Mouse (Mus musculus) CH12.LX (cell line): ENCODE data around the gene Mrrf. TPM values are rescaled to one million over a fixed set of nuclear protein-coding genes. Genes with fewer than 3 reads are reported as not detected.

Experiments used
- DNase-seq: peaks from one replicate; pipeline ENCODE4 v3.0.0-alpha.2; 2013; ENCODE audit errors: extremely low read depth
- H3K27ac ChIP-seq: 2 replicates; pipeline ENCODE4 v1.5.1; 2012; ENCODE audit warnings: low read depth, mild to moderate bottlenecking, control low read depth, moderate library complexity; ENCODE audit not compliant: insufficient read depth
- H3K27me3 ChIP-seq: replicated peaks from 2 replicates; pipeline ENCODE3; 2012; ENCODE audit warnings: inconsistent platforms
- H3K36me3 ChIP-seq, 2 experiments: replicated peaks in 1 of 2; 2 replicates each; pipeline versions ENCODE3 to v1.6.1; 2012; ENCODE audit warnings: inconsistent platforms in 1 of 2, low read length in 1 of 2, mild to moderate bottlenecking in 1 of 2, mixed read lengths in 1 of 2, moderate library complexity in 1 of 2; ENCODE audit not compliant: control insufficient read depth in 1 of 2, insufficient read depth in 1 of 2
- H3K4me1 ChIP-seq, 2 experiments: 2 replicates each; pipeline ENCODE4 v1.6.1; 2012; ENCODE audit warnings: inconsistent platforms in 1 of 2, moderate library complexity in 1 of 2; ENCODE audit not compliant: insufficient read depth in 2 of 2, control insufficient read depth in 1 of 2
- H3K4me2 ChIP-seq: 2 replicates; pipeline ENCODE4 v1.6.1; 2012; ENCODE audit warnings: low read depth, mild to moderate bottlenecking, control low read depth; ENCODE audit not compliant: poor library complexity, insufficient read depth, severe bottlenecking
- H3K4me3 ChIP-seq, 3 experiments: fragments of 150-350 bp in 1 of 3; sonication (generic) in 1 of 3; replicated peaks in 1 of 3; 2 replicates each; pipeline versions ENCODE3 to v1.5.1; 2011 to 2012; ENCODE audit warnings: low read depth in 2 of 3, low read length in 2 of 3, mild to moderate bottlenecking in 2 of 3, moderate library complexity in 2 of 3, control low read depth in 1 of 3, improper control_type of control experiment in 1 of 3, inconsistent platforms in 1 of 3, mixed read lengths in 1 of 3; ENCODE audit not compliant: poor library complexity in 1 of 3
- H3K79me2 ChIP-seq: replicated peaks from 2 replicates; pipeline ENCODE4 v1.6.1; 2012; ENCODE audit warnings: mild to moderate bottlenecking, moderate library complexity; ENCODE audit not compliant: control insufficient read depth, poor library complexity, insufficient read depth, severe bottlenecking; ENCODE audit errors: extremely low read depth
- H3K9ac ChIP-seq: 2 replicates; pipeline ENCODE4 v1.6.1; 2012; ENCODE audit warnings: low read depth, mild to moderate bottlenecking, control low read depth, moderate library complexity; ENCODE audit not compliant: insufficient read depth
- H3K9me3 ChIP-seq: replicated peaks from 2 replicates; pipeline ENCODE3; 2012; ENCODE audit warnings: low read length, inconsistent platforms, mixed read lengths
- BHLHE40 ChIP-seq: IDR thresholded peaks from 2 replicates; pipeline ENCODE4 v1.6.1; 2011; ENCODE audit warnings: mild to moderate bottlenecking, low read depth, low read length, improper control_type of control experiment
- CHD1 ChIP-seq: IDR thresholded peaks from 2 replicates; pipeline ENCODE4 v1.6.1; 2012; ENCODE audit warnings: low read depth, low read length, improper control_type of control experiment, inconsistent platforms
- EP300 ChIP-seq: IDR thresholded peaks from 2 replicates; pipeline ENCODE4 v1.6.1; 2011; ENCODE audit warnings: low read length, improper control_type of control experiment
- MAFK ChIP-seq: IDR thresholded peaks from 2 replicates; pipeline ENCODE4 v1.6.1; 2011; ENCODE audit warnings: low read length, improper control_type of control experiment; ENCODE audit not compliant: insufficient replicate concordance
- POLR2AphosphoS2 ChIP-seq: IDR thresholded peaks from 2 replicates; pipeline ENCODE4 v1.6.1; 2011; ENCODE audit warnings: low read depth, low read length, improper control_type of control experiment
- RAD21 ChIP-seq: IDR thresholded peaks from 2 replicates; pipeline ENCODE4 v1.6.1; 2011; ENCODE audit warnings: low read depth, mild to moderate bottlenecking, low read length, improper control_type of control experiment, moderate library complexity
- SMC3 ChIP-seq: IDR thresholded peaks from 2 replicates; pipeline ENCODE4 v1.6.1; 2011; ENCODE audit warnings: low read depth, low read length, improper control_type of control experiment
- USF2 ChIP-seq: conservative IDR thresholded peaks from 2 replicates; pipeline ENCODE4 v1.6.1; 2011; ENCODE audit warnings: low read depth, low read length, improper control_type of control experiment
- dilution Hi-C: fragments of 300-500 bp; cut with MboI; formaldehyde crosslinking; loops from 2 replicates; pipeline ENCODE4 v1.14.3; 2020; ENCODE audit warnings: low sequenced_read_pairs; ENCODE audit not compliant: extremely low pct_unique_long_range_greater_than_20kb, extremely low pct_ligation_motif_present
- in situ Hi-C: fragments of 300-500 bp; cut with MboI; formaldehyde crosslinking; loops from 3 replicates; pipeline ENCODE4 v1.14.3; 2019; ENCODE audit warnings: low sequenced_read_pairs, low pct_ligation_motif_present, low pct_unique_long_range_greater_than_20kb, mixed read lengths
- polyA plus RNA-seq: library from polyadenylated mRNA; unstranded; fragments of >175 nt; gene quantifications from 2 replicates; pipeline ENCODE4 v1.2.1, GENCODE M21; 2012; ENCODE audit warnings: low read depth; ENCODE audit not compliant: insufficient read length
- total RNA-seq, 2 experiments: library from RNA; depleted of rRNA; stranded (reverse); fragments of 300-350 nt in 1 of 2; fragments of >200 nt in 1 of 2; gene quantifications; 2 replicates each; pipeline ENCODE4 v1.2.3; 2012 to 2014

Mrrf gene
- total and polyA plus RNA-seq, 3 experiments: 17.2 to 22.2 (median 20.9) TPM

GRCm38 (mm10) chr2:36224153-36224552, 88.0 kb downstream of the Mrrf start:
- H3K27me3 ChIP-seq: peaks cover 1% of the 10 kb centered on the region
- in situ Hi-C loops: loop anchor here (25.0 kb wide), 1 partner anchor 662 kb away; the partner anchor contains the start of gene Dab2ip
- dilution Hi-C loops: no loop called here
- H3K27ac ChIP-seq: no peak overlapping the region
- H3K4me2 ChIP-seq: no peak overlapping the region
- no peaks in the 10 kb centered on the region for H3K9me3 ChIP-seq
- no peak overlapping the region for H3K9ac ChIP-seq
- TF ChIP-seq SMC3: no peak
- TF ChIP-seq MAFK: no peak
- TF ChIP-seq POLR2AphosphoS2: no peak
- TF ChIP-seq, all 38 proteins: peak for 0
- DNase-seq: no peak
- peaks cover 0 to 9% of the 10 kb centered on the region in 2 experiments; a peak in 2 of 4 replicates for H3K4me1 ChIP-seq
- H3K36me3 ChIP-seq: no peaks in the 10 kb centered on the region
- no peak overlapping the region for H3K4me3 ChIP-seq
- no peaks in the 10 kb centered on the region for H3K79me2 ChIP-seq

GRCm38 (mm10) chr2:36224599-36224998, 88.4 kb downstream of the Mrrf start:
- in situ Hi-C loops: loop anchor here (25.0 kb wide), 1 partner anchor 662 kb away; the partner anchor contains the start of gene Dab2ip
- Histone ChIP-seq H3K27me3 (peaks cover 2% of the 10 kb centered on the region), H3K27ac (no peak overlapping the region), H3K9me3 (no peaks in the 10 kb centered on the region), H3K4me2 (no peak overlapping the region), H3K4me1 (peaks cover 0 to 9% of the 10 kb centered on the region in 2 experiments; a peak in 2 of 4 replicates), H3K9ac (no peak overlapping the region)
- no peak for TF ChIP-seq USF2
- TF ChIP-seq EP300: no peak
- TF ChIP-seq CHD1: no peak
- TF ChIP-seq, all 38 proteins: peak for 0
- dilution Hi-C loops: no loop called here
- no peak for DNase-seq
- H3K4me3 ChIP-seq: no peak overlapping the region
- H3K36me3 ChIP-seq: no peaks in the 10 kb centered on the region
- H3K79me2 ChIP-seq: no peaks in the 10 kb centered on the region

- dilution Hi-C loops: no loop called here
Observed at GRCm38 (mm10) chr2:36230366-36230765, 94.2 kb downstream of the Mrrf start, which contains the start of gene Ptgs1. Gene Ptgs1 (plus strand): TSS chr2:36230426.

More at GRCm38 (mm10) chr2:36230366-36230765, 94.2 kb downstream of the Mrrf start, which contains the start of gene Ptgs1:
- TF ChIP-seq BHLHE40: no peak
- no peak for TF ChIP-seq RAD21
- TF ChIP-seq, all 38 proteins: peak for 0
- Histone ChIP-seq H3K27ac (no peak within 1 kb of the TSS), H3K27me3 (peaks cover 3% of the 10 kb centered on the region), H3K4me2 (peak within 1 kb of the TSS; percentile 24; the same call in 1 of the 2 replicates), H3K79me2 (no peaks in the 10 kb centered on the region), H3K9ac (no peak within 1 kb of the TSS), H3K36me3 (no peaks in the 10 kb centered on the region), H3K9me3 (no peaks in the 10 kb centered on the region), H3K4me3 (peak within 1 kb of the TSS in 2 of 3 experiments; percentile 40 to 52), H3K4me1 (peaks cover 6 to 10% of the 10 kb centered on the region in 2 experiments; a peak in 3 of 4 replicates)
- DNase-seq: no peak
- in situ Hi-C loops: loop anchor here (5.0 kb wide), 1 partner anchor 37 kb away; no protein-coding TSS in a partner anchor
